13 mouse cellular contexts compared by ENCODE assay signal in genomic region chr5:138724417-138724816, GRCm38 (mm10).
"Had no signal": no experiment of that assay in that cellular context is flagged by ENCODE, and none has a peak within 500 bp of the region (broad histone marks: within the 10 kb centered on the region; RNA-seq: fewer than 3 reads in every experiment).

No protein-coding gene starts in this region.

- DNase-seq: kidney, postnatal 25 days; lung, adult 2 months; lung, postnatal 36 days; midbrain, embryonic 14.5 days; right cerebral cortex, postnatal 25 days; thymus, postnatal 14 days had no signal

- H3K4me3 ChIP-seq: left cerebral cortex, adult 2 months; limb, embryonic 10.5 days; liver, embryonic 15.5 days; neural tube, embryonic 13.5 days had no signal

- H3K9me3 ChIP-seq: limb, embryonic 10.5 days; liver, embryonic 15.5 days; neural tube, embryonic 13.5 days had no signal

- H3K4me2 ChIP-seq: liver, embryonic 11.5 days; liver, embryonic 15.5 days; neural tube, embryonic 13.5 days had no signal

- H3K4me1 ChIP-seq: liver, embryonic 15.5 days had no signal

- H3K27ac ChIP-seq: left cerebral cortex, adult 2 months; limb, embryonic 10.5 days; liver, embryonic 15.5 days; neural tube, embryonic 13.5 days; stomach, postnatal 0 days had no signal

- H3K27me3 ChIP-seq: liver, embryonic 15.5 days; neural tube, embryonic 13.5 days had no signal

- H3K9ac ChIP-seq: liver, embryonic 15.5 days; neural tube, embryonic 13.5 days had no signal

- H3K36me3 ChIP-seq: limb, embryonic 10.5 days; liver, embryonic 15.5 days; neural tube, embryonic 13.5 days had no signal

- ATAC-seq: lung, postnatal 0 days had no signal
